Mouse (Mus musculus): ENCODE results near the gene Akr1c20.

Akr1c20 gene

GRCm38 (mm10) chr13:4523201-4523838 is at the start of gene Akr1c20:
Gene Akr1c20, minus strand, starts transcription at chr13:4523345.
- DNase-seq = no peak

- no peak for DNase-seq
Observed at GRCm38 (mm10) chr13:4565996-4566395, 42.9 kb upstream of the Akr1c20 start.

GRCm38 (mm10) chr13:4560500-4560899 is 37.4 kb upstream of the Akr1c20 start:
- DNase-seq = no peak

GRCm38 (mm10) chr13:4559143-4559542 is 36.0 kb upstream of the Akr1c20 start:
- no peak for DNase-seq

- DNase-seq = no peak
Observed at GRCm38 (mm10) chr13:4514811-4515210, 8.3 kb downstream of the Akr1c20 start.

- no peak for DNase-seq
Observed at GRCm38 (mm10) chr13:4467896-4468295, 55.2 kb downstream of the Akr1c20 start.

GRCm38 (mm10) chr13:4465641-4466040 is 57.5 kb downstream of the Akr1c20 start:
- no peak for DNase-seq

All from thymus, postnatal 36 days (tissue).